In the genomic region with DNA sequence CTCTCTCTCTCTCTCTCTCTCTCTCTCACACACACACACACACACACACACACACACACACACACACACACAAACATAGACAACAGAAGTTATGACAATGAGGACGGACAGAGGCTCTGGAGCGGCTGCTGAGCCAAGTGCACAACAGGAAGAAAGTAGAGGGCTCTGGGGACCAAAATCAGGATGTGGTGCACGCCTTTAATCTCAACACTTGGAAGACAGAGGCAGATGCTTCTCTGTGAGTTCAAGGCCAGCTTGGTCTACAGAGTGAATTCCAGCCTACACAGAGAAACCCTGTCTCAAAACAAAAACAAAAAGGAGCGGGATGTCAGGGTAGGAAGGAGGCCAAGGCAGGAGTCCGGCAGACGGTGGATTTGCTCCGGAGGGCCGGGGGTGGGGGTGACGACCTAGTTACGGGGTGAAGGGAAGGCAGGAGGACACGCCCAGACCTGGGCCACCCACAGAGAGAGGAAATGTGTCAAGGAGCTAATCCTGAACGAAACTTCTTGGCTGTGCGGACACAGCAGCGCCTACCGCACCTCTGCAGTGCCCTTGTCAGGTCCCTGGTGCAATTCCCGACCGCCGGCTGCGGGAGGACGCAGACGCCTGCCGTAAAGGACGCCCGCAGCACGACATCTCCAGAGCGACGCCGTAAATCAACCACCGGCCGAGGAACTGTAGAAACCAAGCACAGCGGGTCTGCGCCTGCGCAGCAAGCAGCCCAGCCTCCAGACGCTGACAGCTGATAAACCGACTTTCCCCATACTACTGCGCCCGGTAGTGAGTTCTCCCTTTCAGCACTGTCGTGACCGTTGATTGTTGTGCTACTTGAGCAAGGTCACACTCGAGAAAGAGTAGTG, we compare ENCODE assay signal across 8 mouse cellular contexts. TPM values are rescaled to one million over a fixed set of nuclear protein-coding genes. Genes with fewer than 3 reads are reported as not detected.
DNase-seq lines count a peak whose midpoint lies in the region; ATAC-seq and TF ChIP-seq lines count a peak whose summit lies in the region.

Gene Ndufs5, minus strand, starts transcription at position 629 of the 860 bp plus-strand sequence.

- no peak for TF ChIP-seq EP300 in lung, postnatal 0 days (IDR thresholded peaks at IDR 0.05)

- peaks cover 19% of the 10 kb centered on the region for H3K4me1 ChIP-seq in hindbrain, embryonic 10.5 days (replicated peaks)
- H3K4me1 ChIP-seq in lung, postnatal 0 days (ENCODE audit: insufficient read depth, low read depth, low read length) = peaks cover 4% of the 10 kb centered on the region

- peak within 1 kb of the TSS; percentile 89 for H3K27ac ChIP-seq in hindbrain, embryonic 10.5 days
- peak within 1 kb of the TSS; percentile 64 for H3K27ac ChIP-seq in lung, postnatal 0 days (ENCODE audit: low read length)

- DNase-seq in MN1 (ENCODE audit: low spot score) = peak; percentile 95
- peak; percentile 96 for DNase-seq in cerebellum, adult 9-10 months
- peak; percentile 96 for DNase-seq in hindbrain, embryonic 10.5 days (ENCODE audit: low spot score)
- DNase-seq in layer of hippocampus, adult 9-11 months = peak; percentile 96
- peak; percentile 98 for DNase-seq in lung, postnatal 0 days (ENCODE audit: low spot score)
- DNase-seq in ovary, postnatal 14 days (ENCODE audit: low spot score) = peak; percentile 93
- DNase-seq in thymus, postnatal 14 days = peak; percentile 96

- peak; percentile 99 for ATAC-seq in frontal cortex, adult (ENCODE audit: low TSS enrichment)
- ATAC-seq in lung, postnatal 0 days = peak; percentile 99

- no peak; the same call in 1 of the 2 replicates for TF ChIP-seq CTCF in lung, postnatal 0 days (IDR thresholded peaks at IDR 0.05)

- peak within 1 kb of the TSS; percentile 75 for H3K9ac ChIP-seq in lung, postnatal 0 days (replicated peaks; ENCODE audit: low read depth)

- WGBS in hindbrain, embryonic 10.5 days = under 1% methylated on average over 40 of the region's 40 CpGs
- under 1% methylated on average over 40 of the region's 40 CpGs for WGBS in lung, postnatal 0 days

- H3K27me3 ChIP-seq in hindbrain, embryonic 10.5 days (ENCODE audit: insufficient read depth, poor library complexity, severe bottlenecking) = no peaks in the 10 kb centered on the region
- no peaks in the 10 kb centered on the region for H3K27me3 ChIP-seq in lung, postnatal 0 days (replicated peaks; ENCODE audit: insufficient read depth, low read length)

- H3K9me3 ChIP-seq in hindbrain, embryonic 10.5 days = no peaks in the 10 kb centered on the region
- no peaks in the 10 kb centered on the region for H3K9me3 ChIP-seq in lung, postnatal 0 days (ENCODE audit: low read length)

- H3K4me3 ChIP-seq in hindbrain, embryonic 10.5 days = peak within 1 kb of the TSS; percentile 84
- peak within 1 kb of the TSS; percentile 68 for H3K4me3 ChIP-seq in lung, postnatal 0 days (ENCODE audit: low read depth, low read length)

- H3K4me2 ChIP-seq in lung, postnatal 0 days (replicated peaks; ENCODE audit: low read depth, low read length) = peak within 1 kb of the TSS; percentile 67

- peaks cover 26% of the 10 kb centered on the region for H3K36me3 ChIP-seq in hindbrain, embryonic 10.5 days
- peaks cover 6% of the 10 kb centered on the region; the same call in 1 of the 2 replicates for H3K36me3 ChIP-seq in lung, postnatal 0 days (ENCODE audit: insufficient read depth, low read length)

RNA-seq across cellular contexts. Expression of gene Ndufs5, which starts in this region (rescaled TPM):
- 349 and 378 TPM in 2 replicates for polyA plus RNA-seq in hindbrain, embryonic 10.5 days (2016; fragmentation: Nextera tagmentation; extraction: Ambion mirVana)
- polyA plus RNA-seq in lung, postnatal 0 days (2015; fragmentation: Nextera tagmentation; extraction: Ambion mirVana) = 246 and 263 TPM in 2 replicates

Comparison
In these comparisons a context has a peak if more than half of its experiments do, and no peak if none do; other contexts are left out.
1. Peak in every context shown above with its lines: DNase-seq, ATAC-seq, H3K4me3 ChIP-seq and H3K27ac ChIP-seq.